Mouse (Mus musculus): ENCODE measurements around the gene Gm9747.
A peak's percentile ranks its signal among the peaks of the same experiment; 100 is the strongest.

The Gm9747 gene

GRCm38 (mm10) chr1:82253789-82254445 is 21.0 kb downstream of the Gm9747 start:
- no peak for DNase-seq (ENCODE audit: low read depth, low spot score)

GRCm38 (mm10) chr1:82257457-82257856 is 24.5 kb downstream of the Gm9747 start:
- DNase-seq (ENCODE audit: low read depth, low spot score), result no peak

GRCm38 (mm10) chr1:82258331-82258730 is 25.4 kb downstream of the Gm9747 start:
- DNase-seq (ENCODE audit: low read depth, low spot score), result no peak

GRCm38 (mm10) chr1:82260055-82260454 is 27.1 kb downstream of the Gm9747 start:
- no peak for DNase-seq (ENCODE audit: low read depth, low spot score)

GRCm38 (mm10) chr1:82261053-82261618 is 28.2 kb downstream of the Gm9747 start:
- no peak for DNase-seq (ENCODE audit: low read depth, low spot score)

GRCm38 (mm10) chr1:82261638-82262037 is 28.7 kb downstream of the Gm9747 start:
- no peak for DNase-seq (ENCODE audit: low read depth, low spot score)

- DNase-seq (ENCODE audit: low read depth, low spot score), result no peak
Measured at GRCm38 (mm10) chr1:82262331-82262730, 29.4 kb downstream of the Gm9747 start.

- DNase-seq (ENCODE audit: low read depth, low spot score), result no peak
Measured at GRCm38 (mm10) chr1:82267547-82267946, 34.6 kb downstream of the Gm9747 start.

- DNase-seq (ENCODE audit: low read depth, low spot score), result no peak
Measured at GRCm38 (mm10) chr1:82272231-82272630, 39.3 kb downstream of the Gm9747 start.

- DNase-seq (ENCODE audit: low read depth, low spot score), result no peak
Measured at GRCm38 (mm10) chr1:82273529-82273928, 40.6 kb downstream of the Gm9747 start.

GRCm38 (mm10) chr1:82274361-82274760 is 41.4 kb downstream of the Gm9747 start:
- DNase-seq (ENCODE audit: low read depth, low spot score), result no peak

GRCm38 (mm10) chr1:82279768-82280167 is 46.9 kb downstream of the Gm9747 start:
- no peak for DNase-seq (ENCODE audit: low read depth, low spot score)

GRCm38 (mm10) chr1:82281823-82282222 is 48.9 kb downstream of the Gm9747 start:
- DNase-seq (ENCODE audit: low read depth, low spot score), result peak; percentile 64

- DNase-seq (ENCODE audit: low read depth, low spot score), result peak; percentile 93
Measured at GRCm38 (mm10) chr1:82282992-82283611, 50.2 kb downstream of the Gm9747 start.

- DNase-seq (ENCODE audit: low read depth, low spot score), result peak; percentile 37
Measured at GRCm38 (mm10) chr1:82283901-82284301, 51.0 kb downstream of the Gm9747 start.

- DNase-seq (ENCODE audit: low read depth, low spot score), result no peak
Measured at GRCm38 (mm10) chr1:82284403-82284802, 51.5 kb downstream of the Gm9747 start.
